Mouse (Mus musculus): ENCODE results near the gene Maats1. TPM values are rescaled to one million over a fixed set of nuclear protein-coding genes. Genes with fewer than 3 reads are reported as not detected.

The Maats1 gene
- polyA plus RNA-seq, 1 experiment from 2014 or later = 0.98 TPM

- Histone ChIP-seq H3K4me3 (replicated peaks) (no peak overlapping the region), H3K4me1 (replicated peaks) (peaks cover 14% of the 10 kb centered on the region), H3K27ac (no peak overlapping the region), H3K27me3 (no peaks in the 10 kb centered on the region), H3K36me3 (no peaks in the 10 kb centered on the region), H3K9me3 (no peaks in the 10 kb centered on the region), H3K4me2 (replicated peaks) (no peak overlapping the region), H3K9ac (replicated peaks) (no peak overlapping the region)
- no peak for ATAC-seq
- WGBS = 85% methylated on average over 6 of the region's 6 CpGs
These were observed 35.6 kb upstream of the Maats1 start for GRCm38 (mm10) chr16:38377546-38377945.

GRCm38 (mm10) chr16:38376841-38377249 lies 34.9 kb upstream of the Maats1 start:
- H3K27ac ChIP-seq = peak overlapping the region; percentile 76
- H3K36me3 ChIP-seq = no peaks in the 10 kb centered on the region
- H3K9ac ChIP-seq (replicated peaks) = 0 out of 2 replicates have a peak overlapping the region, but pooled peaks have one; percentile 61
- peak overlapping the region; percentile 50 for H3K4me2 ChIP-seq (replicated peaks)
- WGBS = 56% methylated on average over 8 of the region's 8 CpGs
- peak overlapping the region; percentile 24 for H3K4me3 ChIP-seq (replicated peaks)
- no peaks in the 10 kb centered on the region for H3K27me3 ChIP-seq
- H3K9me3 ChIP-seq = no peaks in the 10 kb centered on the region
- peaks cover 14% of the 10 kb centered on the region for H3K4me1 ChIP-seq (replicated peaks)
- peak; percentile 47 for ATAC-seq

GRCm38 (mm10) chr16:38376163-38376840 lies 34.4 kb upstream of the Maats1 start:
- peak overlapping the region; percentile 50 for H3K4me2 ChIP-seq (replicated peaks)
- H3K36me3 ChIP-seq = no peaks in the 10 kb centered on the region
- peak overlapping the region; percentile 24 for H3K4me3 ChIP-seq (replicated peaks)
- peak overlapping the region; percentile 61 for H3K9ac ChIP-seq (replicated peaks)
- H3K9me3 ChIP-seq = no peaks in the 10 kb centered on the region
- peaks cover 14% of the 10 kb centered on the region for H3K4me1 ChIP-seq (replicated peaks)
- WGBS = 31% methylated on average over 16 of the region's 17 CpGs
- no peaks in the 10 kb centered on the region for H3K27me3 ChIP-seq
- ATAC-seq = peak; percentile 92
- peak overlapping the region; percentile 76 for H3K27ac ChIP-seq

GRCm38 (mm10) chr16:38375182-38375581 lies 33.2 kb upstream of the Maats1 start:
- Histone ChIP-seq H3K27me3 (no peaks in the 10 kb centered on the region), H3K4me2 (replicated peaks) (no peak overlapping the region), H3K36me3 (no peaks in the 10 kb centered on the region), H3K4me1 (replicated peaks) (peaks cover 14% of the 10 kb centered on the region), H3K9me3 (no peaks in the 10 kb centered on the region), H3K27ac (no peak overlapping the region), H3K4me3 (replicated peaks) (no peak overlapping the region), H3K9ac (replicated peaks) (no peak overlapping the region)
- 88% methylated on average over 7 of the region's 7 CpGs for WGBS
- no peak for ATAC-seq

GRCm38 (mm10) chr16:38374379-38375140 lies 32.6 kb upstream of the Maats1 start:
- Histone ChIP-seq H3K4me1 (replicated peaks) (peaks cover 14% of the 10 kb centered on the region), H3K27me3 (no peaks in the 10 kb centered on the region), H3K4me3 (replicated peaks) (no peak overlapping the region), H3K36me3 (no peaks in the 10 kb centered on the region), H3K9me3 (no peaks in the 10 kb centered on the region), H3K4me2 (replicated peaks) (no peak overlapping the region), H3K27ac (no peak overlapping the region), H3K9ac (replicated peaks) (no peak overlapping the region)
- no peak for ATAC-seq
- whole genome bisulfite sequencing = 88% methylated on average over 10 of the region's 10 CpGs

- peaks cover 14% of the 10 kb centered on the region for H3K4me1 ChIP-seq (replicated peaks)
- H3K9me3 ChIP-seq = no peaks in the 10 kb centered on the region
- H3K27ac ChIP-seq = no peak overlapping the region
- 83% methylated on average over 16 of the region's 16 CpGs for WGBS
- no peaks in the 10 kb centered on the region for H3K27me3 ChIP-seq
- no peak for ATAC-seq
- H3K36me3 ChIP-seq = no peaks in the 10 kb centered on the region
- no peak overlapping the region for H3K4me3 ChIP-seq (replicated peaks)
- H3K9ac ChIP-seq (replicated peaks) = no peak overlapping the region
- no peak overlapping the region for H3K4me2 ChIP-seq (replicated peaks)
These were observed 32.0 kb upstream of the Maats1 start for GRCm38 (mm10) chr16:38373941-38374340.

- ATAC-seq = no peak
- Histone ChIP-seq H3K4me2 (replicated peaks) (no peak overlapping the region), H3K36me3 (no peaks in the 10 kb centered on the region), H3K4me1 (replicated peaks) (peaks cover 14% of the 10 kb centered on the region), H3K27ac (no peak overlapping the region), H3K27me3 (no peaks in the 10 kb centered on the region), H3K9me3 (no peaks in the 10 kb centered on the region), H3K4me3 (replicated peaks) (no peak overlapping the region), H3K9ac (replicated peaks) (no peak overlapping the region)
- WGBS = 81% methylated on average over 10 of the region's 10 CpGs
These were observed 31.5 kb upstream of the Maats1 start for GRCm38 (mm10) chr16:38373439-38373838.

- no peak overlapping the region for H3K27ac ChIP-seq
- H3K9ac ChIP-seq (replicated peaks) = no peak overlapping the region
These were observed 30.9 kb upstream of the Maats1 start for GRCm38 (mm10) chr16:38372876-38373275.

GRCm38 (mm10) chr16:38371705-38372296 lies 29.9 kb upstream of the Maats1 start:
- Histone ChIP-seq H3K27me3 (no peaks in the 10 kb centered on the region), H3K36me3 (no peaks in the 10 kb centered on the region), H3K4me1 (replicated peaks) (peaks cover 10% of the 10 kb centered on the region), H3K4me2 (replicated peaks) (no peak overlapping the region), H3K27ac (no peak overlapping the region), H3K9ac (replicated peaks) (no peak overlapping the region), H3K9me3 (no peaks in the 10 kb centered on the region), H3K4me3 (replicated peaks) (no peak overlapping the region)
- no peak for ATAC-seq
- WGBS = 90% methylated on average over 15 of the region's 15 CpGs

More at GRCm38 (mm10) chr16:38372876-38373275, 30.9 kb upstream of the Maats1 start:
- 81% methylated on average over 4 of the region's 4 CpGs for WGBS
- H3K4me2 ChIP-seq (replicated peaks) = no peak overlapping the region
- H3K36me3 ChIP-seq = no peaks in the 10 kb centered on the region
- ATAC-seq = no peak
- no peaks in the 10 kb centered on the region for H3K9me3 ChIP-seq
- no peaks in the 10 kb centered on the region for H3K27me3 ChIP-seq
- H3K4me1 ChIP-seq (replicated peaks) = peaks cover 14% of the 10 kb centered on the region
- no peak overlapping the region for H3K4me3 ChIP-seq (replicated peaks)

- Histone ChIP-seq H3K27ac (no peak overlapping the region), H3K4me1 (replicated peaks) (peaks cover 1% of the 10 kb centered on the region; the same call in 1 of the 2 replicates), H3K36me3 (no peaks in the 10 kb centered on the region), H3K4me2 (replicated peaks) (no peak overlapping the region), H3K9ac (replicated peaks) (no peak overlapping the region), H3K4me3 (replicated peaks) (no peak overlapping the region), H3K27me3 (no peaks in the 10 kb centered on the region), H3K9me3 (no peaks in the 10 kb centered on the region)
- 89% methylated on average over 8 of the region's 8 CpGs for WGBS
- ATAC-seq = no peak
These were observed 28.9 kb upstream of the Maats1 start for GRCm38 (mm10) chr16:38370633-38371374.

GRCm38 (mm10) chr16:38369992-38370484 lies 28.1 kb upstream of the Maats1 start:
- 80% methylated on average over 4 of the region's 4 CpGs for WGBS

More at GRCm38 (mm10) chr16:38369992-38370484, 28.1 kb upstream of the Maats1 start:
- no peak for ATAC-seq
- H3K27me3 ChIP-seq = no peaks in the 10 kb centered on the region
- no peak overlapping the region for H3K4me3 ChIP-seq (replicated peaks)
- no peak overlapping the region for H3K27ac ChIP-seq
- no peak overlapping the region for H3K9ac ChIP-seq (replicated peaks)
- no peaks in the 10 kb centered on the region for H3K4me1 ChIP-seq (replicated peaks)
- H3K4me2 ChIP-seq (replicated peaks) = no peak overlapping the region
- H3K9me3 ChIP-seq = no peaks in the 10 kb centered on the region
- H3K36me3 ChIP-seq = no peaks in the 10 kb centered on the region

Measured in midbrain, embryonic 13.5 days (tissue).